Mouse (Mus musculus): ENCODE data around the gene Il34.

Il34 gene

GRCm38 (mm10) chr8:110711271-110711934 lies 94.3 kb downstream of the Il34 start:
- no peak for DNase-seq (ENCODE audit: low read depth, low spot score)

DNA sequence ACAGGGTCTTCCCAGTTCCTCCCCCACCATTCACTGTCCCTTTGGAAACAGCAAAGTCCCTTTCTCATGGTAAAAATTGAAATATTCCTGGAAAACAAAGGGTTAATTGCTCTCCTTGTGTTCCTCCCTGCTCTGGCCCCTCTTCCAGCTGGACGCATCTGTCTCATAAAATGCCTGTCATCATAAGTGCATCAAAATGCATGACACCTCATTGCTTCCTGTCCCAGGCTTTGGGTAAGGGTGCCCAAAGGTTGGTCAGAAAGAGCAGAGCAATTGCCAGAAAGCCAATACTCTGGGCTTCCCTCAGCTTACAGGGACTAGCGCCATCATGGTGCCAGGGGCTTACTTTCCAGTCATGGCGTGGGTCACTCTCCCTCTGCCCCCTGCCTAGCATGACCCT lies 95.1 kb downstream of the Il34 start:
- DNase-seq (ENCODE audit: low read depth, low spot score): no peak

DNA sequence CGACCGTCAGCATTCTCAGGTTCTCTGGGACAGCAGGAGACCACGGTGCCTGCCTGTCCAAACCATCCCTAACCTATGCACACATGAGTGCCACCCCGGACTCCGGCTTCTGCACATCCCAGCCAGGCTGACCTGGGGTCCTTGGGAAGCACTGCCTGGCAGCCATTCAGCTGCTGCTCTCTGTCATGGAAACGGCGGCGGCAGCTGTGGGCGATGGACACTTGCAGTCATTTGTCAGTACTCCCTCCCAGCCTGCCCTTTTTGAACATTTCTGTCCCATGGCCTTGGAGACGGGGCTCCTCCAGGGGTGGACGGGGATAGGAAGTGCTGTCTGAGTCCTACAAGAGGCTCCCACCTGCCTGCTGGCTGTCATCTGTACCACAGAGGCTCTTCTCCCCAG lies 97.3 kb downstream of the Il34 start:
- no peak for DNase-seq (ENCODE audit: low read depth, low spot score)

DNA sequence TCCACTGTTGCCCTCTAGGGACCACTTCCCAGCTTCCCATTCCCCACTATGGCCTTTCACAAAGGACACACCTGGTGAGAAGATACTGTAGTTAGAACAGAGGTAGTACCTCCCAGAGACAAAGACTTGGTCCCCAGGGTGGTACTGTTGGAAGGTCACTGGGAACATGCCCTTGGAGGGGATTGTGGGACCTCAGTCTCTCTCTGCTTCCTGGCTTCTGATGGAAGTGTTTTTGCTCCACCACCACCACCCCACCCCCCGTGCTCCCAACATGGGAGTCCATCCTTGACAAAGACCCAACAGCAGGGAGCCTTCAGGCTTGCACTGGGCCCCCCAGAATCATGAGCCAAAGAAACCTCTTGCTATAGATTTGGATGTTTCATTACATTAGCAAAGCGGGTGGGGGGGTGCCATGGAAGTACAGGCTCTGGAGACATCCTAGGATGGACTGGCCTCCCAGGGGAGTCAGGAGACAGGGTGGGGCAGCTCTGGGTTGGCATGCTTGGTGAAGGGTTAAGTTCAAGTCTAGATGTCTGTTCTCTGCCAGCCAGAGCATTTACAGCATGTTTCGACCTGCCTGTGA lies 99.3 kb downstream of the Il34 start:
- no peak for DNase-seq (ENCODE audit: low read depth, low spot score)

DNA sequence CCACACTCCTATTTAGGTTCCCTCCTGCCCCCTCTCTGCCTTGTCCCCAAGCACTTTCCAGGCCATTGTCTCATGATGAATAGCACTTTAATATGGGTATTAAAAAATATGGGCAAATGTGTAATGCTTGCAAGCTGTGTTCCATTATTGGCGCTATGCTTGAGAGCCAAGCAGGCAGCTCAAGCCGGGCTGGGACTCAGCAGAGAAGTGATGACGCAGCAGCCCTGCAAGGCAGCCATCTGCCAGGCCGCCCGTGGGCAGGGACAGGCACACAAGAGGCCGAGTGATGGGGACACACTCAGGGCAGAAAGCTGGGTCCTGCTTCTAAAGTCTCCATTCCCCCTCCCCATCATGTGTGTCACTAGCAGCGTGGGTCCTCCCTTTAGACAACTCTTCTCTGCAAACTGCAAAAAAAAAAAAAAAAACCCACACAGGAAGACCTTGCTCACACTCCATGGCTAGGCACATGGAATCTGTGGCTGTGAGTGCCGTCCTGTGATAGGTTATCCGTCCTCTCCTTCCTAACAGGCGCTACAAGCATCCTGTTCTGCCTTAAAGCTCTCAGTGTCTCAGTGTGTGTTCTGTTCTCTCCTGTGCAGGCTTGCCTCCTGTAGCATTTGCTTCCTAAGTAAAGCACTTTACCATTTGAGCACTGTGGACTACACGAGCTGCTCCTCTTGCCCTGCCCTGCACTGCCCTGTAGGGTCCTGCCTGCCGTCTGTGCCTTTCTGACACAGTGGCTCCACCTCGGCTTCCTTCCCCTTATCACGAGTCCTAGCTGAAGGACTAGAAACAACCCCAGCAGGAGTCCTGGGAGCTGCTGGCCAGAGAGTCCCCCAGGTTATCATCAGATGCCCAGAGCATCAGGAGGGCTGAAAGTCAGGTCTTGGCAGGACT lies 100.1 kb downstream of the Il34 start:
- DNase-seq (ENCODE audit: low read depth, low spot score): no peak

DNA sequence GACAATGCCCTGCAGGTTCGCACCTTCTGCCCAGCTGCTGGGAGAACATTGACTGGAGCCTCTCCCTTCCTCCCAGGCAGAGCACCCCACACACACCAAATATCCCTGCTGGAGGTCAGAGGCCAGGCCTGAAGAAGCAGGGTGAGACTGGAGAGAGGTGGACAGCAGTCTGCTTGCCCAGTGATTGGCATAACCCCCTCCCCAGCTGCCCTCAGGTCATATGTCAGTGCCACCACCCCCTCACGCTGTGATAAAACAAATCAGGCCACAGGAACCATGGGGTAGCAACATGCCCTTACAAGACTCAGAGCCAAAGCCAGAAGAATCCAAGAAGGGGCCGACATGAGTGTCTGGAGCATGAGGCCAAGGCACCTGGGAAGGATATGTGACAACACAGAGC lies 101.6 kb downstream of the Il34 start:
- no peak for DNase-seq (ENCODE audit: low read depth, low spot score)

GRCm38 (mm10) chr8:110703460-110704061 lies 102.2 kb downstream of the Il34 start:
- DNase-seq (ENCODE audit: low read depth, low spot score): no peak

DNA sequence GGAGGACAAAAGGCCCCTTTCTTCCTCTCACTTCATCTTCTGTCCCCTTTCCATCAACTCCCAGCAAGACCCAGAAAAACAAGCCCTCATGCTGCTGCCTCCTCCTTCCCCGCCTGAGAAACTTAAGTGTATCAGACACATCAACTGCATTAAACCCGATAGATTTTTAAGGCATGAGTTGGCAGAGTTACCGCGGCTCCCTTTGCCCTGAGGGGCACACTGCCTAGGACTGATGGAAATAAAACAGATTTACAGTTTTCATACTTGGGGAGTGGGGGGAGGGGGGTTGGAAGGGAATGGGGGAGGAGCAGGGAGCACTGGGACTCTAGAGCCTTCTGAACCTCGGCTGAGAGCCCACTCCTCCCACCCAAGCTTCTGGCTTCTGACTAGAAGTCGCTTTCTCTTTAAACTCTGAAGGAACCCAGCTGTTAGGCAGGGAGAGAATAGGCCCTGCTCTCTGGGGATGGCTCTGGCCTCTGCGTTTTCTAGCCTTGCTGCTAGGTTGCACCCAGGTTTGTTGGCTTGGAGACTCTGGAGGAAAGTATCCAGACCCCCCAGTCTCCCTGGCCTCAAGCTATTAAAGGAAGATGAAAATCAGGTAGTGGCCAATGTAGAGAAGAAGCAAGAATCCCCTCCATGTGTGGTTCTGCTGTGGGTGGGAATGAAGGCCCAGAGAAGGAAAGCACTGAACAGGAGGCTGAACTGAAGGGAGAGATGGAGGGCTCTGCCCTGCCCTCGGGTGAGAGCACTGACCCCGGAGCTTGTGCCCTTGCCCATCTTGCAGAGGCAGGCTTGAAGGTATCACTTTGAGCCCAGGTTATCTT lies 102.9 kb downstream of the Il34 start:
- DNase-seq (ENCODE audit: low read depth, low spot score): no peak

DNA sequence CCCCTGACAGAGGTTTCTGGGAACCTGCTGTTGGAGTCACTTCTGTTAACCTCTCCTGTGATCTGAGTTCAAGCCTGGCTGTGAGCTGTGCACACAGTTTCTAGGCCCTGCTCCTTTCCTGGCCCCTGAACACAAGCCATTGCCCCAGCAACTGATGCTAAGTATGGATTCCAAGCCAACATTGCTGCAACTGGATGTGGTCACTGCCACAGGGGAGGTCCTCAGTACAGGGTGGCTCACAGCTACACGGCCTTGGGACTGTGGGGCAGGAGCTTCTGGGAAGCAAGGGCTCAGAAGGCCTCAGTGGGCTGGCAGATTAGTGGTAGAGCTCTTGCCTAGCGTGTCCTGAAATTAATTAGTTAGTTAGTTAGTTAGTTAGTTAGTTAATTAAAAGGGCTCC lies 105.2 kb downstream of the Il34 start:
- DNase-seq (ENCODE audit: low read depth, low spot score): no peak

DNA sequence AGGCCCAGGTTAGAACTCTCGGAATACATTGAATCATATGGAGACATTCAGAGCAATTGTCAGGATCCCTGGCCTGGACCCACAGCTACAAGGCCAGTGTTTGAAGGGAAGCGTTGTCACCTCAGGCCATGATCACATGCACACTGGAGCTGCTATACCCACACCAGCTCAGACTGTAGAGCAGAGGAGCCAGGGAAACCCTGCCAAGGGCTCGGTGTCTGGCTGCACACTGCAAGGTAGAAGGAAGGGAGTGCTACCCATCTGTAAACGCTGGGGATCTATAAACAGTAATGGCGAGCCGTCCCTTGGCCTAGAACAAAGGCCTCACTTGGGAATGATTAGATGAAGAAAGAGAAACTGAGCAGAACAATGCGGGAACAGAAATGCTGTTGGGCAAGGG lies 106.2 kb downstream of the Il34 start:
- DNase-seq (ENCODE audit: low read depth, low spot score): no peak

- DNase-seq (ENCODE audit: low read depth, low spot score): no peak
Measured at GRCm38 (mm10) chr8:110698098-110698497, 107.6 kb downstream of the Il34 start.

DNA sequence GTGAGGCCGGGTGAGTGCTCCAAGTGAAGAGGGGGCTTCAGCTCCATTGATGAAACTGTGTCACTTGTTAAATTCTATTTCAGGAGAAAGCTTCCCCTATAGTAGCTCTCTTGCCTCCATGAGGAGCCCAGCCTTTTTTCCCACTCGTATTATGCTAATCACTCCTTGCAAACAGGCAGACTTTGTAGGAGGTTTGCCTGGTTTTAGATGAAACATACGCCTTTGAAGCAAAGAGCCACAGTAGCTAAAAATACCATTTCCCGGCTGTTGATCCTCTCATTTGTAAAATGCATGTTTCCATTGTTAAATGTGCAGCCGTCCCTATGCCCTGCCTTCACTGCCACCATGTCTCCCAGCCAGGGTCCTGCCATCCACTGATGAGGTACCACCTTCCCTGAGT lies 108.2 kb downstream of the Il34 start:
- DNase-seq (ENCODE audit: low read depth, low spot score): no peak

DNA sequence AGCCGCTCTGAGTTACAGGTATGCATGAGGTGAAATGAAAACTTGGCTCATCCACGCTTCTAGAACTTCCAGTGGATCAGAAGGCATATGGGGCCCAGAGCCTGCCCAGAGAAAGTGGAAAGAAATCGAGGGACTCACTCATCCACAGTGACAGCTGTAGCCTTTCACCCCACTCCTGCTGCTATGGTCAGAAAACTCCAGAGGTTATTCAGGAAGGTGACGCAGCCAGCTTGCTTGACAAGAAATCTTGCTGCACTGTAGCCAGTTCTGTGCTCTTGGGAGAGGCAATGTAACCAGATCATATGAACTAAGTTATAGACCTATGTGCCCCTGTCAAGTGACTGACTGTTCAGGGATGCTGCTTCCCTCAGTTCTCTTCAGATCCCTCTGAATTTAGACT lies 109.7 kb downstream of the Il34 start:
- DNase-seq (ENCODE audit: low read depth, low spot score): no peak

- no peak for DNase-seq (ENCODE audit: low read depth, low spot score)
Measured at GRCm38 (mm10) chr8:110695431-110695830, 110.3 kb downstream of the Il34 start.

DNA sequence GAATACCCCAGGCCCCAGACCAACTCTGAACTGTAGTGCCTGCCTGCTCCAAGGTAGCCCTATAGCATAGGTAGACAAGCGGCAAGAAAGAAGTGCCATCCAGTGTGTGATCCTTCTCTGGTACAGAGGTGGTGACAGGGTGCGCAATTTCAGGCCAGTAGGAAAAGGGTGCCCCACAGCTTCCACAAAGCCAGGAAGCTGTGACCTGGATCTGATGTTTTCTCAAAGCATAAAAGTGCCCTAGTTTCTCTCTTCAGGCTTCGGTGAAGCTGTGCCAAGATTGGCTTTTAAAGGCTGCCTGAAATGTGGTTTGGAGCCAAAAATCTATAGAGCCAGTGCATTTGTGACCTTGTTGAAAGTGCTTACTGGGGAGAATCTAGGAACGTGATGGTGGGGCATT lies 110.9 kb downstream of the Il34 start:
- no peak for DNase-seq (ENCODE audit: low read depth, low spot score)

- DNase-seq (ENCODE audit: low read depth, low spot score): no peak
Measured at GRCm38 (mm10) chr8:110694226-110694625, 111.5 kb downstream of the Il34 start.

Measured in c-Kit-negative CD71-positive TER-119-positive erythroid progenitor cells, embryonic 14.5 days (primary cell).